Mouse (Mus musculus) cortical plate, adult 2 months (tissue): ENCODE data around the gene Spr. TPM values are rescaled to one million over a fixed set of nuclear protein-coding genes. Genes with fewer than 3 reads are reported as not detected.
"Not testable (repeated sequence)": the region's sequence is repeated elsewhere in the genome, so short reads cannot be mapped to it uniquely, and the experiment has no call there.

Experiments
- H3K27ac ChIP-seq: fragments of 200-500 bp; 2 replicates; pipeline ENCODE4 v1.5.1; 2012; ENCODE audit warnings: low read length, control low read depth, inconsistent platforms; ENCODE audit not compliant: insufficient read depth
- H3K4me1 ChIP-seq: fragments of 200-500 bp; 2 replicates; pipeline ENCODE4 v1.6.1; 2011; ENCODE audit warnings: low read length; ENCODE audit not compliant: control insufficient read depth, insufficient read depth
- H3K4me3 ChIP-seq: fragments of 200-500 bp; 2 replicates; pipeline ENCODE4 v1.5.1; 2011; ENCODE audit warnings: mild to moderate bottlenecking, low read length, control low read depth; ENCODE audit not compliant: insufficient read depth
- CTCF ChIP-seq: fragments of 200-500 bp; IDR thresholded peaks from 2 replicates; pipeline ENCODE4 v1.5.1; 2011; ENCODE audit warnings: mild to moderate bottlenecking, control low read depth, low read length; ENCODE audit not compliant: insufficient read depth; ENCODE audit errors: extremely low read depth
- POLR2A ChIP-seq: fragments of 200-500 bp; IDR thresholded peaks from 2 replicates; pipeline ENCODE4 v1.6.1; 2011; ENCODE audit warnings: mild to moderate bottlenecking, low read length, control low read depth; ENCODE audit not compliant: insufficient read depth; ENCODE audit errors: extremely low read depth
- polyA plus RNA-seq: library from polyadenylated mRNA; depleted of rRNA; stranded (reverse); fragments of >200 nt; gene quantifications from 2 replicates; pipeline ENCODE4 v1.2.3, GENCODE M21; 2012; rRNA removed

The Spr gene
- polyA plus RNA-seq, 1 experiment = 15.3 TPM

DNA sequence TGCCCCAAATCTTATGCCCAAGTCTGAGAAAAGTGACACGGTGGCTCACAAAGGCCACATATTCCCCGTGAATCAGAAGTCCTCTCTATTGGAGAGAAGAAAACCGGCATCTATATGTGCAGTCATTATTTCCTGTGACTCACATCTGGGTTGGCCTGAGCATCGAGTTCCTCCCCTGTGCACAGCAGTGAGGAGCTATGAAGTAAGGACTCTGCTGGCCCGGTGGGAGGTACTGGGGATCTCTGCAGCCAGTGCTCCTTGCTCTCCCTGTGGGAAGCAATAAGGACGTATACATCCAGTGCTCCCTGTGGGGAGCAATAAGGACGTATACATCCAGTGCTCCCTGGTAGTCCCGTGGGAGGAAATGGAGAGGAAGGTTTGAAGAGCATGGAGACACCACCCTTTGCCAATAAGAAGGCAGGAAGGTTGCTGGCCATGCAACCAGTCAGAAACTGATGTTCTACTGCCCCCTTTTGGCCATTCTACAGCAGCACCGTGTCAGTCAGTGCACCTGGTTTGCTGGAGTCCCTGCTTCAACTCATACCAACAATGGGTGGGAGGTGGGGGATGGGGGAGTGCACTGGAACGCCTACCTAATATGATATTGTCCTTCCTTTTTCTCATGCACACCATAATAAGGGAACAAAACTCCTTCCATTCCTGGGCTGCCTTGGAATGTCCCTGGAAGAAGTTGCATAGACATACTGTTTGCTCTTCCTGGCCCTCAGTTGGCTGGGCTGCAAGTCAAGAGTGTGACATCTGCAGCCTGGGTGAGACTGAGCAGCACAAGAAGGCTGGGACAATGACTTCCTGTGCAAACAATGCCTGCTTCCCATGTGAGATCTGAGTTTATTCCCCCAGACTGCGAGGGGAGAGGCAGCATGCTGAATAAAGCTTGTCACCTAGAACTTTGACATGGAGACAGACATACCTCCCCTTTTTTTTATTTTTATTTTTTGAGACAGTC lies 19.7 kb downstream of the Spr start:
- not testable (repeated sequence) for H3K27ac ChIP-seq, H3K4me1 ChIP-seq, H3K4me3 ChIP-seq
- peak; percentile 85 for TF ChIP-seq CTCF

- H3K4me1 ChIP-seq = no peaks in the 10 kb centered on the region
- TF ChIP-seq CTCF (no peak), POLR2A (no peak)
Measured at GRCm38 (mm10) chr6:85105033-85105615, 32.4 kb downstream of the Spr start.

GRCm38 (mm10) chr6:85103321-85103720 lies 34.2 kb downstream of the Spr start:
- no peak overlapping the region for H3K4me3 ChIP-seq
- no peaks in the 10 kb centered on the region for H3K4me1 ChIP-seq
- TF ChIP-seq POLR2A (no peak), CTCF (no peak)
- H3K27ac ChIP-seq = no peak overlapping the region

More at GRCm38 (mm10) chr6:85105033-85105615, 32.4 kb downstream of the Spr start:
- Histone ChIP-seq H3K4me3 (no peak overlapping the region), H3K27ac (no peak overlapping the region)

DNA sequence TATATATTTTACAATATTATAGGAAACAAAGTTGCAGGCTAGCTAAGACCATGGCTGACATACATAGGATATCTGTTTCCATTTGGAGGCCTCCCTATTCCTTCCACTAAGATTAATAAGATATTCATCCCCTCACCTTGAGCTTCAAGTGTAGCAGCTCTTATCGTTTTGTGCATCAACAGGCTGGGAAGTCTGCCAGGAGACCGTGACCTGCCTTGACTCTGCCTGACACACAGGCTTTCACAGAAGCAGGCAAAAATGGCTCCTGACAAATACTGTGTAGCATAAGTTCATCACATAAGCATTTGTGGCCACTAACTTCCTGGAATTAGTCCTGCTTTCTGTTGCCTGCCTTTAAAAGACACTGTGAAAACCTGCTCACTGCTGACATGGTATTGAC lies 41.1 kb downstream of the Spr start:
- H3K4me3 ChIP-seq = no peak overlapping the region
- TF ChIP-seq CTCF (no peak), POLR2A (no peak)
- no peak overlapping the region for H3K27ac ChIP-seq
- no peaks in the 10 kb centered on the region for H3K4me1 ChIP-seq

DNA sequence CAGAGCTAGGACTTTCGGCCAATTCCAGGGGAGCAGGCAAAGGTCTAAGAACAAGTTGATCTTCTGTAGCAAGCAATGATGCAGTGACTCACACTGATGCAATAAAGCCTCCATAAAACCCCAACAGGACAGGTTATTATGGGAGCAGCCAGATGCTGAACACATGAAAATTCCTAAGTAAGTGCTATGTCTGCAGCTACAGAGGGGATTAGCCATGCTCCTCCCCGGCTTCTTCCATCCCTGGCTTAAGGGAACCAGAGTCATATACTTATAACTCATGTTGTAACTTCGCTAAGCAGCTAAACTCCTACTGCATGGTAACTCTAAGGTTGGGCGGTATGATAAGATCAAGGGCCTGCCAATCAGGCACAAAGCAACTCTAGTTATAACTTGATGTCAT lies 50.1 kb downstream of the Spr start:
- H3K4me3 ChIP-seq = no peak overlapping the region
- no peak overlapping the region for H3K27ac ChIP-seq
- no peaks in the 10 kb centered on the region for H3K4me1 ChIP-seq
- TF ChIP-seq POLR2A (no peak), CTCF (no peak)

DNA sequence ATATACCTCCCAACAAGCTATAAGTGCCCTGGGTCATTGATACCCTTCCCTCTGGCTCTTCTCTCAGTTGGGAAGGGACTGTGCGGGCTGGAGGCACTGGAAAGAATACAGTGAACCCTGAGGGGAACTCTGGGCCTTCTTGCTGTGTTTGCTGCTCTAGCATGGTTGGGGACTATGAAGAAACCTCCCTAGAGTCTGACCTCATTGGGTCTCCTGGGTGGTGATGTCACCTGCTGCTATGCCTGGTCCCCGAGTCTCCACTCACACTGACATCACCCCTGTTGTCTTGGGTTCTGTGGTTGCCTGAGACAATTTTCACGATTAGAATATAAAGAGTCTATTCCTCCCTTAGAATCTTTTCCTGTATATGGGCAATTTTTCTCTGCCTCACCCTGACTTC lies 50.9 kb downstream of the Spr start:
- Histone ChIP-seq H3K4me3 (no peak overlapping the region), H3K4me1 (no peaks in the 10 kb centered on the region), H3K27ac (no peak overlapping the region)
- TF ChIP-seq CTCF = no peak
- no peak for TF ChIP-seq POLR2A

Other genes with a start within 250 kb of the Spr start
- gene Exoc6b, start 68.3 kb downstream of the Spr start, polyA plus RNA-seq = 38.3 and 39.1 TPM in 2 replicates
- gene Emx1, start 49.7 kb upstream of the Spr start, polyA plus RNA-seq = 46.4 and 51.2 TPM in 2 replicates
- 163 and 164 TPM in 2 replicates for gene Sfxn5, start 195.7 kb upstream of the Spr start, polyA plus RNA-seq
- gene Rab11fip5, start 236.9 kb upstream of the Spr start, polyA plus RNA-seq = 46.6 and 48.5 TPM in 2 replicates